Mouse (Mus musculus) testis, postnatal 10 days (tissue): ENCODE measurements around the gene Mid1.

Source experiments
- DNase-seq: peaks from one replicate; pipeline ENCODE4 v3.0.0; 2021; ENCODE audit warnings: low spot score

The Mid1 gene

DNA sequence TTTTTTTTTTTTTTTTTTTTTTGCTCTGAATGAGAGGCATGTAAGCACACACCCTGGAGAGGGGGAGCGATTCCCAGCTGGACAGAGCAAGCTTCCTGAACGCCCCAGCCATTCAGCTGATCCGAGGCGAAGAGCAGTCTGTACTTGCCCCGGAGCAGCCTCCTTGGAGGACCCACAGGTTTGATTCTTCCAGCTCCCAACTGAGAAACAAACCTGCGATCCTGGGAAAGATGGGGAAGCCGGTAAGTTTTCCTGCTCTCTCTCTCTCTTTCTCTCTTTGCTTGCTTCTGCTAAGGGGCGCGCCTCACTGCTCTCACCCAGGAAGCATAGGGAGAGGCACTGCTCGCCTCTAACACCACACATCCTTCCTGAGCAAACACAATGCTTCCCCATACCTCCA, at the start of gene Mid1:
TSS of gene Mid1 (plus strand) at position 69 of the 400 bp plus-strand sequence.
- peak; percentile 41 for DNase-seq

DNA sequence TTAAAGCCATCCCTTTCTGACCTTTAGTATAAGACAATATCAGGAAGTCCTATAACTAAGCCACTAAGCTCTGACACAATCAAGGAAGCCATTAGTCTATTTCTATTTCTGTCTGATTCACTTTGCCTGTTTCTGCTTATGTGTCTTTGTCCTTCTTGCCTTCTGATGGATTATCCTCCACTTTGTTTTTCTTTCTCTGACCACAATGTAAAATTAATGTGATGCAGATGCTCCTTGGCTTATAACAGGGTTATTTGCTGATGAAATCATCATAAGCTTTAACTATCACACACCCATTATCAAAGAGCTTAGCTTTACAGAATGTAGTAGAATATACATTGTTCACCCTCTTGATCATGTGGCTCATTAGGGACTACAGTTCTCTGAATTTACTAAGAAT, 11.9 kb upstream of the Mid1 start:
- no peak for DNase-seq

DNA sequence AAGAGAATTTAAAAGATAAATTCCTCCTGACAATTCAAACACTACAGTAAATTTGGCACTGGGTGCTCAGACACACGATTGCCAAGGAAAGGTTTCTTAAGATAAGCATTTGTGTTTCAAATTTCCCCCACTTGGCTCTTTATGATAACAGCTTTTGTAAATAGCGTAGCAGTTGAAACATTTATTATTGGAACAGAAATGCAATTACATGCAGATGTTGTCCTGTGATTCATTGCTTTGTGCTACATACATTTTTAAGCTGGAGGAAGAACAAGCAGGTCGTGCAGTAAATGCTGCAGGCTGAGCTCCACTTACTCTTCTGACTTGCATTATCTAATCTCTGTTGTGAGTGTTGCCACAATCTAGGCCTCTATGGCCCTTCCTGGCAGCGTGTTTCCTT, 8.7 kb upstream of the Mid1 start:
- DNase-seq = no peak

DNA sequence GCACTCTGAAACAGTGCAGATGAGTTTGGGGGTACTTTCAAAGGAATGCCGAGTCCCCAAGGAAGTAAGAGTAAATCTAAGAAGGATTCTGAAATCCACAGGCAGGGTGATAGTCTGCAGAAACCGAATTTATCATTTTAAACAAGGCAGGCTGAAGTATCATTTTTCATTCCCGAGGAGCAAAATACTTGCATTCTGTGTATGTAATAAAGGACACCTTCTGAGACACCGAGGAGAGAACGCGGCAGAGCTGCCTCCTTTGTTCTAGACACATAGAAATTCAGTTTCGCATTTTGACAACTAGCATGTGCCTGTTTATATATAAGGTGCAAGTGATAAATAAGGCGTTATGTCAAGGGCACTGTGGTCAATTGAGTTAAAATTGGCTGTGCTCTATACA, 732 bp downstream of the Mid1 start:
- DNase-seq = no peak

DNA sequence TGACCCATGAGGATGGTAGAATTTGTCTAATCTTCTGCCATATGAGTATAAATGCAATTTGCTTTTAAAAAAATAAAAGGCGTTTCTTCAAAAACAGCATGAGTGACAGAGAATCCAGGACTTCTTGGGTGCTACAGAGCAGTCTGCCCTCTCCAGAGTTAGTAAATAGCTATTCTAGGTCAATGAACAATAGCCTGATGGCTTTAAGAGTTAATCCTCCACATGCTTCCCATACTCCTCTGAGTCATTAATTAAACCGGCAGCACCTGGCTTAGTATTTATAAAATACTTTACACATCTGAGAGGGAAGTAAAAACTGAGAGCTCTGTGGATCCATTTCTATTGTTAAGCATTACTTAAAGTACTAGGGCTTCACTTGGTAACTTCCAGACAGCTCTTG, 6.2 kb downstream of the Mid1 start:
- DNase-seq = no peak

DNA sequence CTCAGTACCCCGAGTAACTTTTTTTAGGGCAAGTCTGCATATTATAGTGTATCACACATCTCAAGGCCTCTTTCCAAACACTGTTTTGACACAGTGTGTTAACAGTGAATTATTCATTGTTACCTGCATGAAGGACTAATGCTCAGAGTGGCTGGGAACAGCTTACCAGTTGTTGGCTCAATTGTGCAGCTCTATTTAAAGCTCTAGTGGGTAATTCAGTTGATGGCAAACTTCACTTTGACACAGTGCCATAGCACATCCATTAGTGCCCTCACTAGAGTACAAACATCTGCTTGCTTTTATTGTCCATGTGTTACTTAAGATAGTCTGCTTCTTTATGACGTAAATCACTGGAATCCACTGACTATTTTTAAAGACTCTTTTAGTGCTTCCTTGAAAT, 6.7 kb downstream of the Mid1 start:
- no peak for DNase-seq

DNA sequence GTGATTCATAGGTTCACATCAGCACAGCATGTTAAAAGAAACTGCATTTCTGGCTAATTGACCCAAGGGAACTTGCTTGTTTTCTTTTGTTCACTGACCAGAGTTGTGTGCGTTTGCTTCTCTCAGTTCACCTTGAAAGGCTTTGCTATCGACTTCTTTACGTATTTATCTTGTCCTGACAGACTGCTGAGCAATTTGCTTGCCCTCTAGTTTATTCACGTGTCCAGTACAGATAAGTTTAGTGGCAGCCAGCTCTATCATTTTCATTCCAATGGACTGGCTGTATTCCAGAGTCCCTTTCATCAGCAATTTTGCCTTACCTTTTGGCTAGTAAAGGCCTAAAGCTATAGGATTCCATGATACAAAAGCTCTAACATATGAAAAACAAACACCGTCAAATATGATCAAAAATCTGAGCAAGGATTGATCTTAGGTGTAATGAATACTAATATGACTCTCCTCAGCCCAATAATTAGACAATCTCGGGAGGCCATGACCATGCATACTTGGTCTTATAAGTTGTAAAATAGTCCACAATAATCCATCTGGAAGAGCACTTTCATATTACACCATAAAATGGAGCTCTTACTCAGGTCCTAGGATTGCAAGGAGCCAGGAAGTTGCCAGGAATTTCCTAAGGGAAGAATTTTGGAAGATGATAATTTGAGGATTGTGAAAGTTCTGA, 7.4 kb downstream of the Mid1 start:
- DNase-seq = no peak

DNA sequence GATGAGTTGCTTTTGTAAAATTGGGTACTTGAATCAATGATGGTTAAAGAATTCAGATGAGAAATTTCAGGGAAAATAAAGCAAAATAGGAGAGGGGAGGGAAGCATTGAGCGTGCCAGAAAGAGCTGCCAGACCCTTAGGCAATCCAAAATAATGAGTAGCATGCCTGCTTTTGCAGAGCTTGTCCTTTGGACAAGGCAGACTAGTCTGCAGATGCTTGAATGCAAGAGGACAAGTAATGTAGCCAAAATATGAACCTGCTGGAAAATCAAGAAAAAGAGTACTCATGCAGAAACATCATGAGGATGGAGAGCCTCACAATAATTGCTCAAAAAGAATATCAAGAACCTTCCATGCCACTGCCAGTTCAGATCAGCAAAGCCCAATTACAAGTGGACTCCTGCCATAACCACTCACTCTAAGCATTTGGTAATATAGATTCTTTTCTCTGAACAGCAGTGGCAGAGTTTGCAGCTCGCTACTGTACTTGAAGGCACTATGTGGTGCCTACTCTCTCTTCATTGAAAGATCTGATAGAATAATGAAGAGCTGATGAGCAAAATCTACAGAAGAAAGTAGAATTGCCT, 19.1 kb downstream of the Mid1 start:
- DNase-seq = no peak

DNA sequence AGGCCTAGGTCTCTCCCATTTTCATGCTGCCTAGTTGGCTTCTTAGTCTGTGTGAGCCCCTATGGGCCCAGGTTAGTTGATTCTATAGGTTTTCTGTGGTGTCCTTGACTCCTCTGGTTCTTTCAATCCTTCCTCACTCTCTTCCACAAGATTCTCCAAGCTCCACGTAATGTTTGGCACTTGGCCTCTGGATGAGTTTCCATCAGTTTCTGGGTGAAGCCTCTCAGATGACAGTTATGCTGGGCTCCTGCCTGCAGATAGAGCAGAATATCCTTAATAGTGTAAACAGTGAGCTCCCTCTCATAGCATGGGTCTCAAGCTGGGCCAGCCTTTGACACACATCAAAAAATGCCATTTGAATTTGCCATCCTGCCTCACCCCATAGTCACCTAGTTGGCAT, 38.5 kb downstream of the Mid1 start:
- no peak for DNase-seq

DNA sequence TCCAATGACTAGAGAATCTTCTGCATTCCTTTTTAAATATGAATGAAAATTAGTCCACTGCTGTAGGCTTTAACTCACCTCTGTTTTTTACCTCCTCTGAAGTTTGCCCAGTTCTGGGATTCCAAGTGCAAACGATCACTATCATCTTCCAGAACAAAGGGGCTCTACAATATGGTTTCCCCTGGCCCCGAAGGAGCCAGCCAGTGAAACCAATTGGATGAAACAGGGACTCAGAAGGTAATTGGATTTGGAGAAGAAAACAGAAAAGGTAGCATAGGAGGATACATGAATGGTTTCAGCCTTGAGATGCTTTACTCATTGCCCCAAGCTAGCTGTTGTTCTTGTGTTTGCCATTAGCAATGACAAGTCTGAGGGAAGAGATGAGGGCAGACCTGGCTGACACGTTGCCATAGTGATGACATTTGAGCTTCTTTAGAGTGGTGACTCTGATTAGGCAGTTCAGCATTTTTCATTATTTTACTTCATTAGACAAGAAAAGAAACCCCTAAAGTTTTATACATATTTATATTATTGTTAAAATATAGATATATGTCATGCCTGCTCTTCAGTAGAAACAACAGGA, 50.5 kb downstream of the Mid1 start:
- no peak for DNase-seq

DNA sequence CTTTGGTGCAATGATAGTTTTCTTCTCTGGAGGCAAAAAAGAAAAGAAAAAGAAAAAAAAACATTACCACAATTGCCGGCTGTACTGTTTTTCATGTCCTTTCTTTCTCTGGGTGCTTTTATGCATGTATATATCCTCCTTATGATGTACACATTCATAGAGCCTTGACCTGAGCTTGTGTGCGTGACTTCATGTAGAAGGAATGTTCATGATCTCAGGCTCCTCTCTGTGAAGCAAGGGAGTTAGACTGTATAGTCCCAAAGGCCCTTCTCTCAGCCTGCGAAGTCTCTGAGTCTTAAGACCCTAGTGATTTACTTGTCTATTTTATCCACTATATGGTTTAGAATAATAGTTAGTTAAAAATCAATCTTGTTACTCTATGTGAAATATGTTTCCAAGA, 73.0 kb downstream of the Mid1 start:
- DNase-seq = no peak

DNA sequence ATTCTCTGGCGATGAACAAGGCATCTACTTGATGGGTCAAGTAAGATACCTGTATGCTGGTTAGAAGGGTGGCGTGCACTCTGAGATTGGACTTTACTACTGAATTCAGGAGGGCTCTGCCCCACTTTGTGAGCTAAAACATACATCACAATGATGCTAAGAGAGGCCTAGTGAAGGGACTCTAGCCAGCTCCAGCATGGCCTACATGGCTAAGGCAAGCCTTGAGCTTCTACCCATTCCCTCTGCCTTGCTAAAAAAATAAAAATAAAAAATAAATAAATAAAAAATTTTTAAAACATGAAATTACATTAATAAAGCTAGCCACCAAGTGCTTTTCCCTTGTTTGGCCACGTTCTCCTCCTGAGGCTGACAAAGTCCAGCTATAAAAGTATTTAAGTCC, 94.5 kb downstream of the Mid1 start, which contains the start of gene 4933400A11Rik:
TSS of gene 4933400A11Rik (minus strand) at position 101 of the 400 bp plus-strand sequence.
- DNase-seq = no peak

DNA sequence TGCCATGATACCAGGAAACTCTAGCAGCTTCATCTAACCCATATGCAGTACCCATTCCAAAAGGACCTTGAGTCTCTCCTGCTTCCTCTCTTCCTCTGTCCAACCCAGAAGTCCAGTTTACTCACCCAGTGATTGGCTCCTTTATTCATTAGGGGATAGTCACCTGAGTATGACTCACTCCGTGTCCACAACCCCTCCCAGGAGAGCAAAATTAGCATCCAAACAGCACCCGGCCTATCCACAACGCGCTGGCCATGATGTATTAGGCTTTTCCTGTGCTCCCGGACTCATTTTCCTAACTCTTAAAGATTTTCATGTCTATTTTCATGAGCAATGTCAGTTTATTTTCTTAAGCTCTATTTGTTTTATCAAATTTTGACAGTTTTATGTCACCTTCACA, 104.7 kb downstream of the Mid1 start:
- DNase-seq = no peak

DNA sequence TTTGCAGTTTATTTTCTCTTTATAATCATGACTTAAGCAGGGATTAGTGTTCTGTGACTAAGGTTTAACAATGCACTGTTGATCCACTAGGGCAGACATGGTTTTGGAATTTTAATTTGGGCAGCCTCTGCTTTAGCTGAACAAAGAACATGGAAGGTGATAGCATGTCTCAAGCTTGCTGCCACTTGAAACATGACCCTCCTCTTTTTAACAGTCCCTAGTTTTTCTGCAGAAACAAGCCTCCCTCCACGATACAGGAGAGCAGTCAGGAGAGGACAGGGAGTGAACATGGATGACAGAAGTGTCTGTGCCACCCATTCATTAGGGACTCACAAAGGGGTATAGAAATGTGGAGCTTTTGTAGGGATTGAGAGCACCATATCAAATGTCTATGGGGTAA, 107.9 kb downstream of the Mid1 start:
- DNase-seq = no peak

DNA sequence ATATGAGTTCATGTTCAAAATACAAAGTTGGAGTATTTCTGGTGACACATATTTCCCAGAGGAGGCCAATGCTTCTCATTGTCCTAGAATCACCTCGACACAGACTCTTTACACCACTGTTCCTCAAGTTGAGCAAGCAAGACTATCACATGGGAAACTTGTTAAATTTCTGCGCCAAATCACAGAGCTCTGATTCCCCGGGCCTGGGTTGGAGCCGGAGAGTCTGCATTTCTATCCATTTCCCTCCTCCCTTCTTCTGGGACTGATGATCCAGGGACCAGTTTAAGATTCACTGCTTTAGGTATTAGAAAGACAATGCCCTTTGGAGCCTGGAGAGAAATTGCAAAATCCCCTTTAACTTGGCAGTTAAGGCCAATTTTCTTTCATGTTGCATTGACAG, 109.4 kb downstream of the Mid1 start:
- no peak for DNase-seq

DNA sequence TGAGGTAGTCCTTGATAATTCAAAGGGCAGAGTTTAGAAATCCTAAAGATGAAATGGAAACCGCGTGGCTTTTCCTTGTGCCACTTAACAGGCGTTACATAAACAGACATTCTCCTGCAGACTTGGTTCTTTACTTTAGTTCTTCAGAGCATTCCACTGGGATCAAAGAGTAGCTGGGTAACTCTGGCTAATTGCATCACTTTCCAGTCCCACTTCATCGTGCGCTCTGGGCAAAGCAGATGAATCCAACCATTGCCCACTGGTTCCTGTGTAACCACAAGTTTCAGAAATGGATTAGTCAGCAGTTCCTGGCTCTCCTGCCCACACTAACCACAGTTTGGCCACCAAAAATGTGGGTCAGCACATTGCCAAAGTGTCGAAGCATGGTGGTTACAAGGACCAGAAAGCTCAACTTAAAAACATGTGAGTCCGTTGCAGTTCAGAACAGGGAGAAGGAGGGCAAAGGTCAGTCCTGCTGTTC, 109.9 kb downstream of the Mid1 start:
- no peak for DNase-seq

DNA sequence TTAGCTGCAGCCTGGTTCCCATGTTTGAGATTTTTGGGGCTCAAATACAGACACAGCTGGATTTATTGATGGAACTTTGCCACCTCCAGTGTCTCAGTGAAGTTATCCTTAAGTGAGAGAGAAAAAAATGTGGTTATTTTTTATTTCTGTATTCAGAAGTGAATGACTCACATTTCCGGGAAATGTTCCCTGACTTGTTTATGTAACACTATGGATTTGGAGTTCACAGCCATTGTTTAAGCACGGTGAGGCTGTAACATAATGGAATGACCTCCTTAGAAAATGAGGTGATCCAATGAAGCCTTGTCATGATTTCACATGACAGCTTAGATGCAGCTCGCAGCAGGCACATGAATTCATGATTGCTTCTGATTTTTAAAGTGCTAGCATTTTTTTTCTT, 112.1 kb downstream of the Mid1 start:
- DNase-seq = no peak

DNA sequence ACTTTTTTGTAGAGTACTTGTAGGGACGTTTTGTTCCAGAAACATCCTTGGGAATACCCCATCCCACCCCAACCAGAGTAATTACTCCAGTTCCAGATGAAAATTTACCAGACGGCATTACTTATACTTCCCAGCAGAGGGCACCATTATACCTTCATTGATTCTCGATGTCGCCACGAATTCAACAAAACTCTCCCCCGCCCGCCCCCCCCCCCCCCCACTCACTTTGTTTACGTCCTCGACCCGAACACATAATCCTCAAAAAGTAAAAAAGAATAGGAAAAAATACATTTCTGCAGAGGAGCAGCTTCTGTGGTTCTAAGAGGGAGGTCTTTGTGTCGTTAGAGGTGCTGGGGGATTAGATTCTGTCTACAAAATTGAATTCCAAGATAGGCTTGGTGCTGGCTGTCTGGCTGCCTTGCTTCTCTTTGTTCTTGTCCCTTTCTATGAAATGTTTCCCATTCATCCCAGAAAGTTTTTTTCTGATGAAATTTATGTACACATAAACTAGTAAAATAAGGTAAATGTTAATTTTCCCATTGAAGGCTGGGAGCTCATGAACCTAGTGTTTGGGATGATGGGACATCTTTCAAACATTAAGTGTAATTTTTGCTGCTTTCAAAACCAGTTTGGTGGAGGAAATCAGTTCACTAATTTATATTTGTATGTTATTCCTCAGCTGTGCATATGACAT, 114.1 kb downstream of the Mid1 start:
- DNase-seq = peak; percentile 42

DNA sequence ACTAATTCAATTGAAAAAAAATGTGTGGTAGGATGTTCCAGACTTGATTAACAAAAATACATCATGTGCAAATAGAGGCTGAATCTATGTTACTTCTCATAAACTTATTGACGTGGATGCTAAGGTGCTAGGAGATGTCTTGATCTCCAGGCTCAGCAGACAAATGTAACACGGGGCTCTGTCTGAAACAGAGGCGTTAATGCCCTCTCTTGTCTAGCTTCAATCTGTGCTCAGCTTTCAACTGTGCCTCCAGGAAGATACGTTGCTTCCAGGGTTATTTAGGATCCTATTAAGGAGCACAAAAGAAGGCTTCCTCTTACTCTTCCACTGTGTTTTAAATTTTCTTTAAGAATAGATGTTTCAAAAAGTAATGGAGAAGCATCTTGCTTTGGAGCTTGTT, 115.2 kb downstream of the Mid1 start:
- DNase-seq = no peak

DNA sequence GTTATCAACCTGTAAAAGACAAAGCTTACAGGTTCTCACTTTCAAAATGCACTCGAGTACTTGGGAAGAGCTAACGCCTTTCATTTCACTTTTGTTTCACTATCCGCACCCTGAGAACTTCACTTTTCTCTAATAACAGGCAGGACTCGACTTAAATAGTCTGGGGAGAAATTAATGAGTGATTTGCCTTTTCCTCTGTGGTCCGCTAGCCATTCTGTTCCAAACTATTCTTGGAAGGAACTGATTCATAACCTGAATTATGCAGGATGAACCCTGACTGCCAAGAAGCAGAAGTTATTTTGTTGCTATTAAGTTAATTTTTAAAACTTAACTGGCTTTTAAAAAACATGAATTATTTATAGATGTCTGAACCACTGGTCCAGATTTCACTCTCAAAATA, 120.8 kb downstream of the Mid1 start:
- no peak for DNase-seq

DNA sequence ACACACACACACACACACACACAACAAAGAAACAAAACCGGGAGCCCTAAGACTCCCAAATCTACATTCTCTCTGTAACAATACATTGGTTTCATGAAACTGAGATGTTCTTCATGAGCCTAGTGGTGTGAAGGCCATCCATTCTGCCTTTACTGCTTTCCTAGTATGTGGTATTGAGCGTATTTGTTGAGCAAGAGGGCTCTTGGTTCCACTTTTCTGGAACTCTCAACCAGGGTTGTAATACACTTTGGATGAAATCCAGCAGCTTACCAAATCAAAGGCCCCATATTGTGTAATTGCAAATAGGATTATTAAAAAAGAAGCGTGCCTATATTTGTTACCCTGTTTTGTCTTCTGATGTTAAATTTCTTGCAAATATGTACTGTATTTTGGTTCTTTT, 122.7 kb downstream of the Mid1 start:
- no peak for DNase-seq

DNA sequence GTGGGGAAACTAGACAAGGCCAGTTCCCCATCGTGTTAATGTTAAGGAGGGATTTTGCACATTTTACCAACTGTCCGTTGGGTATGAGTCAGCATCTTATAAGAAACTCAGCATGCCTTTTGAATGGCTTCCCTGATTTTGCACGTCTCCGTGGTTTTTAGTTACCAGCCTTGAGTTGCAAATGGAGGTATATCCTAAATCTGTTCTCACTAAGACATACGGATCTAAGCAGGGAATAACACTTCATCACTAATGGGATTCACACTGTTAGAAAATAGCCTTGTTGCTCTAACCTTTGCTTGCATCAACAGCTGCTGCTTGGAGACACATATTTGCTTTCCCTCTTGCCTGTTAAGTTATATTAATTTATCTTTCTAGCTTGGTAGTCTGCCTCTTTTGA, 126.3 kb downstream of the Mid1 start:
- no peak for DNase-seq

DNA sequence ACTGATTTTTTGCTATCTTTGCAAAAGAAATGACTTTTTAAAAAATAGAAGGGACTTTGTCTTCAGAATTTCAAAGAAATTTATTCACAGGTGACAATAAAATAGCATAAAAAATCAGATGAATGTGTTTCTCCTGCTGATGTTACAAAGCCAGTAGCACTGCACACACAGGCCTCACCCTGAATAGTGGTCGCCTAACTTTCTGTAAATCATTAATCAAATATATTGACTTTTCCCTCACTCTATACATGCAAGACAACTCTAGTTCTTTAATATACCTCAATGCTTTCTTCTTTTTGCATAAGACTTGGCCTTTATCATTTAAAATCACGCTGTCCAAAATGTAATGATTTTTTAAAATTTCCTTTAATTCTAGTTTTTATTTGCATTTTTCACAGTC, 126.8 kb downstream of the Mid1 start:
- DNase-seq = no peak
